Mouse (Mus musculus) liver, embryonic 14.5 days (tissue): Measurements from ENCODE around the gene Atat1. TPM values are rescaled to one million over a fixed set of nuclear protein-coding genes. Genes with fewer than 3 reads are reported as not detected.

Source experiments
- ATAC-seq: fragments of 200-750 bp; cut with Nextera tagmentation; 2 replicates; pipeline ENCODE4 v1.8.0; 2017; ENCODE audit warnings: moderate number of reproducible peaks, mild to moderate bottlenecking, moderate library complexity; ENCODE audit not compliant: insufficient read depth
- DNase-seq, 3 experiments: peaks; one replicate each; pipeline ENCODE4 v3.0.0-alpha.2; 2012 to 2013; ENCODE audit warnings: low read depth in 3 of 3, low spot score in 3 of 3
- H3K27ac ChIP-seq: fragments of 300-500 bp; sonication (generic); 2 replicates; pipeline ENCODE4 v1.5.1; 2014; ENCODE audit warnings: moderate library complexity, mild to moderate bottlenecking, control low read depth, inconsistent platforms
- H3K27me3 ChIP-seq: fragments of 300-500 bp; sonication (generic); 2 replicates; pipeline ENCODE4 v1.6.1; 2014; ENCODE audit warnings: mild to moderate bottlenecking, low read length, moderate library complexity; ENCODE audit not compliant: control insufficient read depth, insufficient read depth
- H3K36me3 ChIP-seq: fragments of 300-500 bp; sonication (generic); replicated peaks from 2 replicates; pipeline ENCODE4 v1.6.1; 2014; ENCODE audit warnings: low read depth; ENCODE audit not compliant: control insufficient read depth, insufficient read depth
- H3K4me1 ChIP-seq, 2 experiments: fragments of 200-500 bp in 1 of 2; fragments of 300-500 bp in 1 of 2; sonication (generic) in 1 of 2; replicated peaks; 2 replicates each; pipeline ENCODE4 v1.6.1; 2012 to 2014; ENCODE audit warnings: antibody characterized with exemption in 1 of 2, inconsistent platforms in 1 of 2, low read length in 1 of 2; ENCODE audit not compliant: control insufficient read depth in 2 of 2, insufficient read depth in 2 of 2
- H3K4me2 ChIP-seq: fragments of 300-500 bp; sonication (generic); 2 replicates; pipeline ENCODE4 v1.6.1; 2014; ENCODE audit warnings: low read depth, mild to moderate bottlenecking, control low read depth, moderate library complexity
- H3K4me3 ChIP-seq, 2 experiments: fragments of 200-500 bp in 1 of 2; fragments of 300-500 bp in 1 of 2; sonication (generic) in 1 of 2; 2 replicates each; pipeline ENCODE4 v1.5.1; 2012 to 2014; ENCODE audit warnings: low read depth in 2 of 2, low read length in 2 of 2, mild to moderate bottlenecking in 2 of 2, control low read depth in 1 of 2, inconsistent platforms in 1 of 2, moderate library complexity in 1 of 2; ENCODE audit not compliant: insufficient read depth in 1 of 2
- H3K9ac ChIP-seq: fragments of 300-500 bp; sonication (generic); replicated peaks from 2 replicates; pipeline ENCODE4 v1.6.1; 2014; ENCODE audit warnings: mild to moderate bottlenecking, control low read depth, moderate library complexity
- H3K9me3 ChIP-seq: fragments of 300-500 bp; sonication (generic); 2 replicates; pipeline ENCODE4 v1.6.1; 2016; ENCODE audit warnings: low read length, mixed read lengths; ENCODE audit not compliant: control insufficient read depth
- CTCF ChIP-seq: IDR thresholded peaks from 2 replicates; pipeline ENCODE4 v1.5.1; 2016; ENCODE audit warnings: antibody characterized with exemption, low read depth, control low read depth
- EP300 ChIP-seq: IDR thresholded peaks from 2 replicates; pipeline ENCODE4 v1.6.1; 2016; ENCODE audit warnings: antibody characterized with exemption, low read depth
- WGBS: fragments of 180-500 bp; shearing (Covaris S2); extraction: QIAGEN DNeasy Blood & Tissue Kit; methylation state at CpG from one replicate; pipeline ENCODE4 v1.1.7; 2014; ENCODE audit not compliant: insufficient replicate concordance; 5-methylcytosine and 5-hydroxymethylcytosine counted together
- polyA plus RNA-seq, 2 experiments: library from polyadenylated mRNA; depleted of rRNA in 1 of 2; stranded (reverse) in 1 of 2; unstranded in 1 of 2; fragments of >200 nt; fragmentation: Nextera tagmentation in 1 of 2; extraction: Ambion mirVana in 1 of 2; gene quantifications; 2 replicates each; pipeline versions ENCODE4 v1.2.1 to v1.2.3; 2012 to 2014

The Atat1 gene
- polyA plus RNA-seq, 2 experiments: 3.3 to 8.5 TPM

GRCm38 (mm10) chr17:35921710-35922109 is 11.8 kb upstream of the Atat1 start:
- Histone ChIP-seq H3K4me2 (no peak overlapping the region), H3K27ac (no peak overlapping the region), H3K9ac (no peak overlapping the region), H3K36me3 (peaks cover 50% of the 10 kb centered on the region), H3K4me1 (peaks cover 30 to 37% of the 10 kb centered on the region in 2 experiments), H3K27me3 (no peaks in the 10 kb centered on the region), H3K9me3 (no peaks in the 10 kb centered on the region), H3K4me3 (no peak overlapping the region)
- ATAC-seq (no peak), DNase-seq (no peak)
- 84% methylated on average over 4 of the region's 4 CpGs for WGBS
- TF ChIP-seq EP300 (no peak), CTCF (no peak)

- Histone ChIP-seq H3K4me2 (peak overlapping the region; percentile 96), H3K4me1 (peaks cover 24 to 30% of the 10 kb centered on the region in 2 experiments), H3K27ac (peak overlapping the region; percentile 97), H3K4me3 (no peak overlapping the region; a peak in 1 of 4 replicates), H3K36me3 (peaks cover 43% of the 10 kb centered on the region), H3K9ac (peak overlapping the region; percentile 100; the same call in 1 of the 2 replicates), H3K27me3 (no peaks in the 10 kb centered on the region), H3K9me3 (no peaks in the 10 kb centered on the region)
- TF ChIP-seq EP300 (no peak), CTCF (peak; percentile 63)
- ATAC-seq (no peak), DNase-seq (no peak)
- 73% methylated on average over 5 of the region's 5 CpGs for WGBS
These were observed 11.1 kb upstream of the Atat1 start for GRCm38 (mm10) chr17:35920862-35921562.

- DNase-seq (no peak), ATAC-seq (no peak)
- H3K4me1 ChIP-seq: peaks cover 23 to 30% of the 10 kb centered on the region in 2 experiments
- peak overlapping the region; percentile 100 for H3K9ac ChIP-seq
- no peaks in the 10 kb centered on the region for H3K27me3 ChIP-seq
- H3K27ac ChIP-seq: peak overlapping the region; percentile 97
- no peak for TF ChIP-seq EP300
- TF ChIP-seq CTCF: no peak
- H3K4me2 ChIP-seq: peak overlapping the region; percentile 96
- peaks cover 37% of the 10 kb centered on the region for H3K36me3 ChIP-seq
- 57% methylated on average over 1 of the region's 1 CpGs for WGBS
- no peaks in the 10 kb centered on the region for H3K9me3 ChIP-seq
- H3K4me3 ChIP-seq: peak overlapping the region in 1 of 2 experiments; percentile 88; a peak in 2 of 4 replicates
These were observed 10.5 kb upstream of the Atat1 start for GRCm38 (mm10) chr17:35920384-35920783.

- Histone ChIP-seq H3K27me3 (no peaks in the 10 kb centered on the region), H3K9ac (peak overlapping the region; percentile 100), H3K9me3 (no peaks in the 10 kb centered on the region), H3K4me2 (peak overlapping the region; percentile 96), H3K4me3 (peak overlapping the region; percentile 68 to 88), H3K36me3 (peaks cover 32% of the 10 kb centered on the region), H3K27ac (peak overlapping the region; percentile 97), H3K4me1 (peaks cover 20 to 28% of the 10 kb centered on the region in 2 experiments)
- TF ChIP-seq EP300 (peak; percentile 47), CTCF (no peak)
- whole genome bisulfite sequencing: 6% methylated on average over 6 of the region's 6 CpGs
- DNase-seq: peak in 2 of 3 experiments; percentile 72 to 76
- peak; percentile 19; the same call in 1 of the 2 replicates for ATAC-seq
These were observed 10.0 kb upstream of the Atat1 start for GRCm38 (mm10) chr17:35919864-35920301.

GRCm38 (mm10) chr17:35919060-35919715 is 9.3 kb upstream of the Atat1 start:
- DNase-seq (peak; percentile 98 to 99 (median 98)), ATAC-seq (peak; percentile 22)

More at GRCm38 (mm10) chr17:35919060-35919715, 9.3 kb upstream of the Atat1 start:
- WGBS: 8% methylated on average over 7 of the region's 7 CpGs
- Histone ChIP-seq H3K4me2 (peak overlapping the region; percentile 96), H3K4me3 (peak overlapping the region; percentile 86 to 88), H3K9me3 (no peaks in the 10 kb centered on the region), H3K36me3 (peaks cover 27% of the 10 kb centered on the region), H3K9ac (peak overlapping the region; percentile 100), H3K27ac (peak overlapping the region; percentile 97), H3K4me1 (peaks cover 22 to 29% of the 10 kb centered on the region in 2 experiments), H3K27me3 (no peaks in the 10 kb centered on the region)
- TF ChIP-seq EP300 (no peak), CTCF (no peak)
